ENCODE assay signal across 30 mouse cellular contexts in genomic region chr11:116036671-116037070, GRCm38 (mm10).
"Had no signal": no experiment of that assay in that cellular context is flagged by ENCODE, and none has a peak within 500 bp of the region (broad histone marks: within the 10 kb centered on the region; RNA-seq: fewer than 3 reads in every experiment).

No protein-coding gene starts in this region.

- H3K4me3 ChIP-seq: limb, embryonic 10.5 days; limb, embryonic 12.5 days; limb, embryonic 13.5 days; limb, embryonic 15.5 days; liver, embryonic 12.5 days; liver, embryonic 13.5 days; liver, embryonic 15.5 days; lung, embryonic 15.5 days; megakaryocyte, embryonic 14.5 days; midbrain, embryonic 10.5 days; midbrain, embryonic 12.5 days; midbrain, embryonic 13.5 days; midbrain, embryonic 15.5 days; myocyte; neural tube, embryonic 12.5 days had no signal

- DNase-seq: left cerebral cortex, postnatal 4 days; liver; liver, embryonic 13.5 days; liver, postnatal 0 days; lung, adult 18-20 months; lung, adult 2 months; lung, embryonic 14.5 days; lung, postnatal 10 days; lung, postnatal 14 days; lung, postnatal 36 days; lung, postnatal 4 days; midbrain, embryonic 14.5 days had no signal

- H3K27ac ChIP-seq: limb, embryonic 10.5 days; limb, embryonic 12.5 days; limb, embryonic 13.5 days; limb, embryonic 15.5 days; liver, embryonic 12.5 days; liver, embryonic 13.5 days; liver, embryonic 14.5 days; liver, embryonic 15.5 days; lung, embryonic 15.5 days; macrophage; midbrain, embryonic 10.5 days; midbrain, embryonic 12.5 days; midbrain, embryonic 13.5 days; midbrain, embryonic 15.5 days; neural tube, embryonic 12.5 days had no signal

- H3K27me3 ChIP-seq: limb, embryonic 12.5 days; limb, embryonic 13.5 days; limb, embryonic 15.5 days; liver, embryonic 12.5 days; liver, embryonic 13.5 days; liver, embryonic 15.5 days; lung, embryonic 15.5 days; megakaryocyte, embryonic 14.5 days; midbrain, embryonic 12.5 days; midbrain, embryonic 13.5 days; midbrain, embryonic 15.5 days; neural tube, embryonic 12.5 days had no signal

- ATAC-seq: liver, embryonic 12.5 days; liver, postnatal 0 days; lung, postnatal 0 days; midbrain, embryonic 13.5 days; midbrain, embryonic 15.5 days had no signal

- H3K9ac ChIP-seq: limb, embryonic 12.5 days; limb, embryonic 13.5 days; limb, embryonic 15.5 days; liver, embryonic 12.5 days; liver, embryonic 14.5 days; liver, embryonic 15.5 days; liver, postnatal 0 days; lung, embryonic 14.5 days; lung, embryonic 15.5 days; midbrain, embryonic 12.5 days; midbrain, embryonic 13.5 days; midbrain, embryonic 15.5 days; neural tube, embryonic 12.5 days had no signal

- H3K4me2 ChIP-seq: limb, embryonic 12.5 days; limb, embryonic 13.5 days; limb, embryonic 15.5 days; liver, embryonic 11.5 days; liver, embryonic 12.5 days; liver, embryonic 13.5 days; liver, embryonic 15.5 days; lung, embryonic 14.5 days; lung, embryonic 15.5 days; midbrain, embryonic 12.5 days; midbrain, embryonic 13.5 days; midbrain, embryonic 15.5 days; neural tube, embryonic 12.5 days had no signal

- H3K9me3 ChIP-seq: limb, embryonic 10.5 days; limb, embryonic 12.5 days; limb, embryonic 13.5 days; limb, embryonic 15.5 days; liver, embryonic 12.5 days; liver, embryonic 13.5 days; liver, embryonic 15.5 days; lung, embryonic 15.5 days; megakaryocyte, embryonic 14.5 days; midbrain, embryonic 10.5 days; midbrain, embryonic 12.5 days; midbrain, embryonic 15.5 days; neural tube, embryonic 12.5 days had no signal
